Mouse (Mus musculus): Measurements from ENCODE around the gene Gm3047. TPM values are rescaled to one million over a fixed set of nuclear protein-coding genes. Genes with fewer than 3 reads are reported as not detected.
"Not testable (repeated sequence)": the region's sequence is repeated elsewhere in the genome, so short reads cannot be mapped to it uniquely, and the experiment has no call there.

The Gm3047 gene
- not detected for total RNA-seq (2021)
- long read RNA-seq, experiment 1 = 0 reads
- long read RNA-seq, experiment 2 = 0 reads

DNA sequence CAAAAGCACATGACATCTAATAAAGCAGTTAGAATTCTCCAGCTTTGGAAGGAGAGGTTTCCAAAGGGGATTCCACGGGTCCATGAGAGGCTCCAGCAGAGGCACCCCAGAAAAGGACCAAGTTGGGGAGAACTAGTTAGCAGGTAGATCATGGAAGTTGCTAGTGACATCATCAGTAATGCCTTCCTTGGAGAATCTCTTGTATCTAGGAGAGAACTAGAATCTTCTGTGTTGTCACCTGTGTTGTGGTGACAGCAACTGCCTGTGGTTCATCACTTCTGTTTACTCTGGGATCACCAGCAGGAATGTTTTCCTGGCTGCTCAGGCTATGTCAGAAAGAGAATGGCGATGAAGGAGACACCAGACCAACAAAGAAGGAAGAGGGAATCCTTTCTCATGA is at the start of gene Gm3047:
Gene Gm3047 (plus strand): TSS at position 301 of the 400 bp plus-strand sequence.
- not testable (repeated sequence) for DNase-seq

Other genes with a start within 250 kb of the Gm3047 start
- not detected for gene Gm3149, start 238.1 kb upstream of the Gm3047 start, total RNA-seq (2021)
- not detected for gene 2610042L04Rik, start 220.6 kb upstream of the Gm3047 start, total RNA-seq (2021)
- not detected for gene Gm3159, start 157.9 kb upstream of the Gm3047 start, total RNA-seq (2021)
- gene Gm3164, start 140.0 kb upstream of the Gm3047 start, total RNA-seq (2021) = not detected
- gene Gm3173, start 124.4 kb upstream of the Gm3047 start, total RNA-seq (2021) = not detected
- gene Gm3182, start 73.7 kb upstream of the Gm3047 start, total RNA-seq (2021) = not detected
- gene Gm8159, start 76.9 kb downstream of the Gm3047 start, total RNA-seq (2021) = not detected
- gene Gm3239, start 108.8 kb downstream of the Gm3047 start, total RNA-seq (2021) = not detected
- gene Gm7876, start 153.8 kb downstream of the Gm3047 start, total RNA-seq (2021) = not detected
- not detected for gene Gm3252, start 171.4 kb downstream of the Gm3047 start, total RNA-seq (2021)
- not detected for gene Gm9602, start 220.9 kb downstream of the Gm3047 start, total RNA-seq (2021)